Mouse (Mus musculus) thymus, adult 2 months (tissue): Measurements from ENCODE around the gene Plekhh3.

Experiments
- CTCF ChIP-seq: fragments of 200-500 bp; IDR thresholded peaks from 2 replicates; pipeline ENCODE4 v1.5.1; 2012; ENCODE audit warnings: mild to moderate bottlenecking, control low read depth, low read length, moderate library complexity, borderline replicate concordance; ENCODE audit not compliant: control insufficient read depth, poor library complexity, insufficient read depth; ENCODE audit errors: extremely low read depth
- POLR2A ChIP-seq: fragments of 200-500 bp; IDR thresholded peaks from 2 replicates; pipeline ENCODE4 v1.6.1; 2012; ENCODE audit warnings: mild to moderate bottlenecking, low read length, control low read depth, moderate library complexity; ENCODE audit not compliant: control insufficient read depth, poor library complexity, insufficient read depth; ENCODE audit errors: extremely low read depth

GRCm38 (mm10) chr11:101151063-101151462 is 20.1 kb downstream of the Plekhh3 start:
- no peak for TF ChIP-seq POLR2A
- TF ChIP-seq CTCF, result no peak
